Mouse (Mus musculus) T-cell, adult 2 months (primary cell): Measurements from ENCODE around the gene Iffo1.

Experiments used
- DNase-seq: peaks from one replicate; pipeline ENCODE4 v3.0.0; 2022; ENCODE audit warnings: low spot score

Iffo1 gene

DNA sequence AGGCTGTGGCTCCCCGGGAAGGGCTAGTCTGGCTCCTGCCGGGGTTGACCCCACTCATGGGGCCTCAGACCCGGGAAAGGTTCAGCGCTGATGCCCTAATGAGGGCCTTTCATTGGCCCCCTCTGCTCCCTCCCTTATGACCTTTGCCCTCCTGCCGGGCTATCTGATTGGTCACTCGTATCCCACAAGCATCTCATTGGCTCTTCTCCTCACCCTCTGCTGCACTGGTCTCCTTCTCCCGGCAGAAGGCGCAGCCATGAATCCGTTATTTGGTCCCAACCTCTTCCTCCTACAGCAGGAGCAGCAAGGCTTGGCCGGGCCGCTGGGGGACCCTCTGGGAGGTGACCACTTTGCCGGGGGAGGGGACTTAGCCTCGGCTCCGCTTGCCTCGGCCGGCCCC is at the start of gene Iffo1:
Gene Iffo1, plus strand, starts transcription at position 241 of the 400 bp plus-strand sequence.
- peak; percentile 79 for DNase-seq

- DNase-seq = peak; percentile 84
Measured at GRCm38 (mm10) chr6:125095391-125096278, 49.4 kb upstream of the Iffo1 start, which contains the start of gene Chd4. TSS of gene Chd4 (plus strand) at chr6:125095981.

DNA sequence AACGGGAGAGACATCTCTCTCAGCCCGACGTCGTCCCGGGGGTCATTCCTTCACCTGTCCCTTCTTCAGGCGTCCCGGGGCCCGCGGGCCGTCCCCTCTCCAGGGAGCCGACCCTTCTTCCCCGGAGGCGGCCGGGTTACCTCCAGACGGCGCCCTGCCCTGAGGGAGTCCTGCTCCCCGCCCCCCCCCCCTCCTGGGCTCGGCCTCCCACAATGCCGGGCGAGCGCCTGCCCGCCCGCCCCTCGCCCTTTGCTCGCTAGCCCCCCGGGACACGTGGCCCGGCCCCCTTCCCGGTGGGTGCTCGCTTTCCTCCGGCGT is 48.8 kb upstream of the Iffo1 start:
- no peak for DNase-seq

GRCm38 (mm10) chr6:125096597-125097345 is 48.3 kb upstream of the Iffo1 start:
- DNase-seq = peak; percentile 35

- DNase-seq = peak; percentile 31
Measured at GRCm38 (mm10) chr6:125097346-125097689, 47.7 kb upstream of the Iffo1 start.

GRCm38 (mm10) chr6:125097951-125098350 is 47.1 kb upstream of the Iffo1 start:
- no peak for DNase-seq

DNA sequence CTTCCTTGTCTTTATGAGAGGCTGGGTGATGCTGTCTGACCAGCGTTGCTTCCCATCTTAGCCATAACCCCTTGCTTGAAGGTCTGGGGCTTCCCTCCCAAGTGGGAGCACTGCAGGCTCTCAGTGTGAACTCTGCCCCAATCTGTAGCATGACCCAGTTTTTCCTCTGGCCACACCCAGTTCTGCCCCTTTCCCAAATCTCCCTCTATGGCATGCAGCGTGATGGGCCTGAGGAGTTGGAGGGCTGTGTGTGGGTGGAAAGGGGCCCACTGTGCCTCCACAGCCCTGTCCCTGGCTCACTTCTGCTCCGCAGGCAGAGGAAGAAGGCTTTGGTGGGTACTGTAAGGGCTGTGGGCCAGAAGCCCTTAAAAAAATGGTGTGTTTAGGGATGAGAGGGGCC is 46.5 kb upstream of the Iffo1 start:
- DNase-seq = no peak

GRCm38 (mm10) chr6:125099421-125099971 is 45.5 kb upstream of the Iffo1 start:
- peak; percentile 80 for DNase-seq

DNA sequence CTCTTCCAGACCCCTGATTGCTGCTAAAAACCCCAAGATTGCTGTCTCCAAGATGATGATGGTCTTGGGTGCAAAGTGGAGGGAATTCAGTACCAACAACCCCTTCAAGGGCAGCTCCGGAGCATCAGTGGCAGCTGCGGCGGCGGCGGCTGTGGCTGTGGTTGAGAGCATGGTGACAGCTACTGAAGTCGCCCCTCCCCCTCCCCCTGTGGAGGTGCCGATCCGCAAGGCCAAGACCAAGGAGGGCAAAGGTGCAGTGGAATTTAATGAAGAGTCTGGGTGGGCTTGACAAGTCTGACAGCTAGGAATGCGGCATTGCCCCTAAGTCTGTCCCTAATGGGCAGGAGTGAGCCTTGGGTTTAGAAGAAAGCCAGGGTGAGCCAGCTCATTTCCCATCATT is 43.6 kb upstream of the Iffo1 start:
- no peak for DNase-seq

DNA sequence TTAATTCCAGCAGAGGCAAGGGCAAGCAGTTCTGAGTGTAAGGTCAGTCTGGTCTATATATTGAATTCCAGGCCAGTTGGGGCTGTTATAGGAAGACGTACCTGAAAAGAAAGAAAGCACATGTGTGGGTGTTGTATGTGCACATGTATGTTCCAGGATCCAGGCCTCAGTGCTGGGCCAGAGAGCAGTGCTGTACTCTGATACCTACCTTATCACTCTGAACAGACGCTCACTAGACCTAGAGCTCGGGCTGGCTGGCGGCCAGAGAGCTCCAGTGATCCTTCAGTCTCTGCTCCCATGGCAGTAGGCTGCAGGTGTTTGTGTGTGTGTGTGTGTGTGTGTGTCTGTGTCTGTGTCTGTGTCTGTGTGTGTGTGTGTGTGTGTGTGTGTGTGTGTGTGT is 40.8 kb upstream of the Iffo1 start:
- no peak for DNase-seq

- no peak for DNase-seq
Measured at GRCm38 (mm10) chr6:125107705-125108104, 37.3 kb upstream of the Iffo1 start.

- no peak for DNase-seq
Measured at GRCm38 (mm10) chr6:125109371-125109770, 35.7 kb upstream of the Iffo1 start.

- no peak for DNase-seq
Measured at GRCm38 (mm10) chr6:125110927-125111326, 34.1 kb upstream of the Iffo1 start.

DNA sequence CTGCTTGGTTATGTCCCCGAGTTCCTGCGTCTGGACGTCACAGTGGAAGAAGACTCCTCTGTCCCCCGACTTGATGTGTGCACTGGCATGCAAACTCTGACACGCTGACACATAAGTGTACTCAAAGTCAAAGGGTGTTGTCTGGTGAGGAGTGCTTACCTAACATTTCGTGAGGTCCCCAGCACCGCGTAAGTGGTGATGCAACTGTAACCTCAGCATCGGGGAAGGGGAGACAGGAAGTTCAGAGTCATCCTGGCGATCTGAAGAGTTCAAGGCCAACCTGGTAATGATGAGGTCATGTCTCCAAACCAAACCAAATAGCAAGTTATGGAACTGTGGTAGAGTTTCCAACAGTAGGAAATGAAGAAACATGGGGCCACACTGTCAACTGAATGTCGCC is 32.5 kb upstream of the Iffo1 start:
- no peak for DNase-seq

DNA sequence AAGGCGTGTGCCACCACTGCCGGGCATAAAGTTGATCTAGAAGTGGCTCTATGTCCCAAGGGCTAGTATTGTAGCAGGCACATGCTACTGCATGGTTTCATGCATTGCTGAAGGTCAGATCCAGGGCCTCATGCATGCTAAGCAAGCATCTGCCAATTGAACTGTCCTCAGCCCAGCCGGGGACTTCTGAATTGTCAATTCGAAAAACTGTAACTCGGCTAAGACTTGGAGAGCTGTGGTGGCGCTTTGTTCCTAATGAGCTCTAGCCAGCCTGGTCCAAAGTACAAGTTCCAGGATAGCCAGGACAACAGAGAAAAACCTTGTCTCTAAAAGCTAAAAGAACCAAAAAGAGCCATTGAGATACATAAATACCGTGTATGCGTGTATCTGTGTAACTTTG is 25.7 kb upstream of the Iffo1 start:
- no peak for DNase-seq

DNA sequence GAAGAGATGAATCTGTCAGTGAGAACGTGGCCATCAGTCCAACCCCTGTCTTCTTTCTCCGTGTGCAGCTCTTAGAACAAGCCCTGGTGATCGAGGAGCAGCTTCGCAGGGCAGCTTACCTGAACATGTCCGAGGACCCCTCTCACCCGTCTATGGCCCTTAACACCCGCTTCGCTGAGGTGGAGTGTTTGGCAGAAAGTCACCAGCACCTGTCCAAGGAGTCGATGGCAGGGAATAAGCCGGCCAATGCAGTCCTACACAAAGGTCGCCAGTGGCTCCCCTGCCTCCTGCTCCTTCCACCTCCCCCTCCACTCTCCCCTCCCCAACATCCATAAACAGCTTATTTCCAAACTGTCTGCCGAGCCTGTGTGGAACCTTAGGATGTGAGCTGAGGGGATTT is 16.3 kb upstream of the Iffo1 start:
- DNase-seq = no peak

DNA sequence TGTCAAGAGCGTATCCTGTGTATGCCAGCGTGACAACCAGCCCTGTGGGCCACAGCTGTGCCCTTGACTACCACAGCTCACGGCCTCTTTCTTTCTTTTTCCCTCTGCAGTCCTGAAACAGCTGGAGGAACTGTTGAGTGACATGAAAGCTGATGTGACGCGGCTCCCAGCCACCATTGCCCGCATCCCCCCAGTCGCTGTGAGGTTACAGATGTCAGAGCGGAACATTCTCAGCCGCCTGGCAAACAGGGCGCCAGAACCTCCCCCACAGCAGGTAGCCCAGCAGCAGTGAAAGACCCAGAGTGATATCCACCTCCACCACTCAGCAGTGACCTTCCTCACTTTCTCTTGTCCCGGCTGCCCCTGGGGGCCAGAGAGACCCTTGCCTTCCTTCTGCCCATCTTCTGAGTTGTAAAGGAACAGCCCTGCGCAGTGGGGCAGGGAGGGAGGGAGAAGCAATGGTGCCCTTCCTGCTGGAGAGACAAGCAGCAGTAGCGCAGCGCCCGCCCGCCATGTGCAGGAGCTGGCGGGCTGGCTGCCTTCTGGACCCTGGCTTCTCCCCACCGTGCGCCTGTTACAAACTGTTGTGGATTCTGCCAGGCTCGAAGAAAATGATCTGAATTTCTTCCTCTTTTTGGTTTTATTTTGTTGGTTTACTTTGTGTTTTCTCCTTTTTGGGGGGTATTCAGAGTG is 15.2 kb upstream of the Iffo1 start:
- DNase-seq = no peak

DNA sequence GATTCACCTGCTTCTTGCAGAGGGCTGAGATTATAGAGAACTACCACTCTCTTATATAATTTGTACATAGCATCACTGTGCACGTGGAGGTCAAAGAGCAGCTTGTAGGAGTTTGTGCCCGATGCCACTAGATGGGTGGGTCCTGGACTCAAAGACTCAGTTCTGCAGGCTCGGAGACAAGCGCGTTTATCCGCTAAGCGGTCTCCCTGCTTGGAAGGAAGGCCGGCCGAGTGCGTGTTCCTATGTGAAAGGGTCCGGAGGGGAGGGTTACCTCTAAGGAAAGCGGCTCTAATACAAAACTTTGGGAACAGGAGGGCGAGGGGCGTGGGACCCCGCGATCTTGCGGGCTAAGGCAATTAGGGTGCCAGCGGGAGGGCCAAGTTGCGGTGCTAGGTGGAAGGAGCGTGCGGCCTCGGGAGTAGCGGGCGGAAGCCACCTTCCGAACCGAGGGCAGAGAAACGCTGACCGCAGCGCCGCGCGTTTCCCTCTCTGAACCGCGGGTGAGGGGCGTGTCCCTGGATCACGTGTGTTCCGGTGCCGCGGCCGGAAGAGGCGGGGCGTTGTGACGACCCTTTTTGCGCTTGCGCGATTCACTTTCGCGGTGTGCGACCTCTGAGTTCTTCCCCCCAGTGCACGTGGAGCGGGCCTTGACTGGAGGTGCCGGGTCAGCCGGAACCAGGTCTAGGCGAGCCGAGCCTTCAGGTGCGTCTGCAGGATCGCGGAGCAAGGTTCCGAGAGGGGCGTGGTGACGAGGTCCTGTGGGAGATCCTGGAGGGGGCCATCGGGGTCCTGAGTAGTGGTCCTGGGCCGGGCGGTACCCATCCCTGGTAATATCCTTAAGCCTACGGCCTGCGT is 13.5 kb upstream of the Iffo1 start, which contains the start of gene Nop2:
Gene Nop2, plus strand, starts transcription at position 608 of the 855 bp plus-strand sequence.
- peak; percentile 91 for DNase-seq

- no peak for DNase-seq
Measured at GRCm38 (mm10) chr6:125132470-125132869, 12.6 kb upstream of the Iffo1 start.

DNA sequence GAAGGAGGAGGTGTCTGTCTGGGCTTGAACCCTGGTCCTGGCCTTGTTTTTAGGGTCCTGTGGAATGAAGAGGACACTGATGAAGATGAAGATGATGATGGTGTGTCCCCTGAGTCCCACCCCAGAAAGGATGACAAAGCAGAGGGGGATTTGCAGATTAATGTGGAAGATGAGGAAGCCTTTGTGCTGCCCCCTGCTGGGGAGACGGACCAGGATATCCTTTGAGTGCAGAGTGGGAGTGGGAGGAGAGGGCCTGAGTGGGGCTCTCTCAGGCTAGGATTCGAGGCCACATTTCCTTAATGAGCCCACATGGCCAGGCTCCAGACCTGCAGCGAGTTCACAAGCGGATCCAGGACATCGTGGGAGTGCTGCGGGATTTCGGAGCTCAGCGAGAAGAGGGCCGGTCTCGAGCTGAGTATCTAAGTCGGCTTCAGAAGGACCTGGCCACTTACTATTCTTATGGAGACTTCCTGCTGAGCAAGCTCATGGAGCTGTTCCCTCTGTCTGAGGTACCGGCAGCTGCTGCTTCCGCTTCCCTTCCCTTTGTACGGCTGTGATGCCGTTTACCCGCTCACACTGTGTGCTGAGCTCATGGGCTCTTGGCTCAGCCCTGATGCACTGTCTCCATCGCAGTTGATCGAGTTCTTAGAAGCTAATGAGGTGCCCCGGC is 7.9 kb upstream of the Iffo1 start:
- peak; percentile 30 for DNase-seq

- no peak for DNase-seq
Measured at GRCm38 (mm10) chr6:125139747-125140146, 5.3 kb upstream of the Iffo1 start.
